12 mouse cellular contexts compared by ENCODE assay signal in genomic region chr14:18731154-18731553, GRCm38 (mm10).
A peak's percentile ranks its signal among the peaks of the same experiment; 100 is the strongest.
DNase-seq lines count a peak whose midpoint lies in the region; ATAC-seq and TF ChIP-seq lines count a peak whose summit lies in the region.
"Had no signal": no experiment of that assay in that cellular context is flagged by ENCODE, and none has a peak within 500 bp of the region (broad histone marks: within the 10 kb centered on the region; RNA-seq: fewer than 3 reads in every experiment).

No protein-coding gene starts in this region.

- no peak overlapping the region for H3K4me2 ChIP-seq in lung, embryonic 16.5 days (ENCODE audit: low read depth, low read length)
- H3K4me2 ChIP-seq: midbrain, embryonic 15.5 days had no signal

- H3K4me1 ChIP-seq in lung, embryonic 16.5 days (replicated peaks; ENCODE audit: control insufficient read depth, insufficient read depth, low read length), result 0 out of 2 replicates have a peak, but pooled peaks cover 2% of the 10 kb centered on the region
- peaks cover 3% of the 10 kb centered on the region; the same call in 1 of the 2 replicates for H3K4me1 ChIP-seq in lung, adult 2 months (ENCODE audit: control insufficient read depth, insufficient read depth, low read length)
- no peaks in the 10 kb centered on the region for H3K4me1 ChIP-seq in limb, embryonic 10.5 days
- H3K4me1 ChIP-seq: hindbrain, embryonic 10.5 days; midbrain, embryonic 15.5 days had no signal

- H3K36me3 ChIP-seq in lung, embryonic 16.5 days (ENCODE audit: control insufficient read depth, insufficient read depth, low read length), result no peaks in the 10 kb centered on the region
- H3K36me3 ChIP-seq in limb, embryonic 10.5 days, result no peaks in the 10 kb centered on the region
- H3K36me3 ChIP-seq: hindbrain, embryonic 10.5 days; midbrain, embryonic 15.5 days had no signal

- ATAC-seq in lung, embryonic 16.5 days (ENCODE audit: low read depth), result 0 out of 2 replicates have a peak, but pooled peaks have one; percentile 23
- ATAC-seq: forebrain, embryonic 16.5 days; midbrain, embryonic 15.5 days had no signal

- TF ChIP-seq POLR2A in lung, adult 2 months (IDR thresholded peaks at IDR 0.05; ENCODE audit: borderline replicate concordance, extremely low read depth, low read depth, low read length), result no peak

- no peak overlapping the region for H3K9ac ChIP-seq in lung, embryonic 16.5 days (ENCODE audit: low read length)
- H3K9ac ChIP-seq: midbrain, embryonic 15.5 days had no signal

- no peak overlapping the region for H3K27ac ChIP-seq in lung, embryonic 16.5 days (ENCODE audit: low read length)
- no peak overlapping the region for H3K27ac ChIP-seq in limb, embryonic 10.5 days
- H3K27ac ChIP-seq: hindbrain, embryonic 10.5 days; midbrain, embryonic 15.5 days had no signal

- no peak for TF ChIP-seq CTCF in lung, adult 2 months (IDR thresholded peaks at IDR 0.05; ENCODE audit: insufficient read depth, low read length)

- no peaks in the 10 kb centered on the region for H3K27me3 ChIP-seq in lung, embryonic 16.5 days (ENCODE audit: control insufficient read depth, insufficient read depth, low read depth, low read length)
- H3K27me3 ChIP-seq in limb, embryonic 10.5 days (ENCODE audit: low read depth, poor library complexity, severe bottlenecking), result no peaks in the 10 kb centered on the region
- H3K27me3 ChIP-seq: midbrain, embryonic 15.5 days had no signal

- no peaks in the 10 kb centered on the region for H3K9me3 ChIP-seq in lung, embryonic 16.5 days (ENCODE audit: control insufficient read depth, low read length)
- H3K9me3 ChIP-seq in limb, embryonic 10.5 days (replicated peaks), result no peaks in the 10 kb centered on the region
- H3K9me3 ChIP-seq: hindbrain, embryonic 10.5 days; midbrain, embryonic 15.5 days had no signal

- 50% methylated on average over 4 of the region's 4 CpGs for WGBS in lung, embryonic 16.5 days
- 40% methylated on average over 4 of the region's 4 CpGs for WGBS in lung, adult 2 months
- WGBS in limb, embryonic 10.5 days, result 77% methylated on average over 4 of the region's 4 CpGs

- H3K4me3 ChIP-seq in lung, embryonic 16.5 days (ENCODE audit: low read length), result no peak overlapping the region
- H3K4me3 ChIP-seq in lung, adult 2 months (replicated peaks; ENCODE audit: extremely low read depth, low read depth, low read length), result no peak overlapping the region
- H3K4me3 ChIP-seq in limb, embryonic 10.5 days, result no peak overlapping the region
- H3K4me3 ChIP-seq: hindbrain, embryonic 10.5 days; midbrain, embryonic 15.5 days had no signal

- DNase-seq in heart, adult 11 months, result peak; percentile 93
- DNase-seq in heart, postnatal 4 days, result no peak
- DNase-seq in lung, adult 2 months, result no peak
- peak; percentile 39 to 43 for DNase-seq in layer of hippocampus, postnatal 36 days
- DNase-seq in right cerebral cortex, postnatal 14 days, result peak; percentile 35
- no peak for DNase-seq in limb, embryonic 10.5 days (ENCODE audit: low spot score)
- no peak for DNase-seq in spleen, postnatal 36 days (ENCODE audit: low spot score in 2 of 2)
- DNase-seq: B cell, adult 2 months had no signal

Comparison
In these comparisons a context has a peak if more than half of its experiments do, and no peak if none do; other contexts are left out.
1. DNase-seq: peak in heart, adult 11 months (single experiment), layer of hippocampus, postnatal 36 days (2 of 2) and right cerebral cortex, postnatal 14 days (single experiment); none in heart, postnatal 4 days (single experiment), lung, adult 2 months (single experiment), limb, embryonic 10.5 days (single experiment) and spleen, postnatal 36 days (0 of 2).